Mouse (Mus musculus) kidney, adult 11 months (tissue): ENCODE measurements at regions not wholly inside any gene's neighbourhood (a gene's known extent, or its start where the extent isn't known, plus 50 kb on each side); places are given as distances from the start of the nearest gene placed in this dataset.
"Not testable (repeated sequence)": the region's sequence is repeated elsewhere in the genome, so short reads cannot be mapped to it uniquely, and the experiment has no call there.

Experiments used
- DNase-seq: peaks from one replicate; pipeline ENCODE4 v3.0.0; 2022

DNA sequence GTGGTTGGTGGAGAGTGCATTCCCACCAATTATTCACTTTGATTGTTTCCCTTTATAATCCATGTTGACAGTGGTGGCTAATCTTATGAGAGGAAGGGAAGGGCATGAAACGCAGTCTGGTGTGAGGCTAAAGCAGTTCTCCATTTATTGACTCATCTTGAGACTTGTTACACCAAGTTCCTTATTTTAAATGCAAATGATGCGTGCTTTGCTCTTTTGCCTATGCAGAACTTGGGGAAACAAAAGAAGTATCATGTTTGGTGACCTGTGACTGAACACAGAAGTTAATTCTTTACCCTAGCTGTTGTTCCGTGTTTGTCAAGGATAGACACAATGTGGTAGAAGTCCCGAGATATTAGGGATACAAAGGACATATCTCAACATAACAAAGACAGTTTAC, 531.2 kb downstream of the Hace1 start:
- DNase-seq: no peak

DNA sequence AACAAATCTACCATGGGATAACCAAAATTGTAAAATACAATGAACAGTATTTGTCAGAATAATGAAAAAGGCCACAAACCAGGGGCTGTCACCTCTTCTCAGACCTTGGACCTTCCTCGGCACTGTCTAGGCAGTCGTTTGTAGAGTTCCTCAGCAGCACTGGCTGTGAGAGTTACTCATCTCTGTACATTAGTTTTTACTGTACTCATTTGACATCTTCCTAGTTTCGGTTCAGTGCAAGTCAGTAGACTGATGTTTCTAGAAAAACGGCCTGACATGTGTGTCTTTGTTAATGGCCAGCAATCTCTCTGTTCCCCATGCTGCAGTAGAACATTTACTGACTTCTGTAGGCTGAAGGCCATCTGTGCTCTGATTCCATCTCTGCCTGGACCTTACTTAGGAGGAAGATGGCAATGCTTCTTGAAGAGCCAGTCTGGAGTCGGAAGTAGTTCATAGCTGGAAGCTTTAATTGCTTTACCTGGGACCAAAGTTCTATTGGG, 537.1 kb downstream of the Hace1 start:
- no peak for DNase-seq

DNA sequence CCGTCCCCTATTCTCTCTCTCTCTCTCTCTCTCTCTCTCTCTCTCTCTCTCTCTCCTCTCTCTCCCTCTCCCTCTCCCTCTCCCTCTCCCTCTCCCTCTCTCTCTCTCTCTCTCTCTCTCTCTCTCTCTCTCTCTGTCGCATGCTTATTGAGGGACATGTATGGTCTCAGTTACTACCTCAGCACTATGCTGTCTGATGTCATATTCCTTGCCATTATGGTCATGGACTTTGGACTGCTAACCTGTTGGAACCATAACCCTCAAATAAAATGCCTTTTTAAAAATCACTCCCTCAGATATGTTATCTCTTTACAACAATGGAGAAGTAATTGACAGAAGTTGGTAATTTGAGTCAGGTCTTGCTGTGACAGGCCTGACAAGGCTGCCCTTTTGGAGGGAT, 544.8 kb downstream of the Hace1 start:
- not testable (repeated sequence) for DNase-seq

DNA sequence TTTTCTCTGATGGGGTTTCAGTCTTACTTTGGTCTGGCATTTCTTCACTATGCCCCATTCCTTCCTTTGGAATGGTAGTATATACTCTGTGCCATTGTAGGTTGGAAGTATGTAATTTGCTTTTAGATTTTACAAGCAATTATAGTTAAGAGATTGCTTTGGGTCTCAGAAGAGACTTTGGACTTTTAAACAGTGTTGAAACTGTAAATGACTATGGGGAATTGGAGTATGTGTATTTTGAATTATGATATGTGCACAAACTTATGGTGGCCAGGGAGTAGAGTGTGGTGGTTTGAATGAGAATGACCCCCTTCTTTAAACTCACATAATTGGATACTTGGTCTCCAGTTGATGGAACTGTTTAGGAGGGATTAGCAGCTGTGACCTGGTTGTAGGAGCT, 546.2 kb downstream of the Hace1 start:
- no peak for DNase-seq

DNA sequence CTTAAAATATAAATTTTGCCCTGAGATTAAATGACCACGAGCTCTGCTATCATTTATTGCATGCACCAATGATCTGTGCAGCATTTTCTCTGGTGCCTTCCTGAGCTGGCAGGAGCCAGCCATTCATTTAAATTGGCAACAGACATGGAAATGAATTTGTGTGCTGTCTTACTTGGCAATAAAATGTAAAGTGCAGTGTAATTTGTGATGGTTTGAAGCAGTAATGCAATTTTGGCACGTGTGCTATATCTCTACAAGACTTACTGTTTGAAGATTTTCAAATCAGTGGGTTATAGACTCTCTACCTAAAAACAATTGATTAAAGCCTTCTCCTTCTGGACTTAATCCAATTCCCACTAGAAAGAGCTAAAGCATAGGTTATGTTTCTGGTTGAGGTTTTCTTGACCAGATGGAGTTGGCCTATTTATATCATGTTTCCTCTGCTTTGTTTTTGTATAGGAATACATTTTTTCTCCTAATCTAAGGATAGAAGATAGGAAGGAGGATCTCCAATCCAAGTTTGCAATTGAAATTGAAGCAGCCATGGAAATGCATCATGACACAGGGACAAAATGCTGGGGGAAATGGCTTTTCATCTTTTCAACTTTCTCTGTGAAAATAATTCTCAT, 557.6 kb downstream of the Hace1 start:
- DNase-seq: no peak

DNA sequence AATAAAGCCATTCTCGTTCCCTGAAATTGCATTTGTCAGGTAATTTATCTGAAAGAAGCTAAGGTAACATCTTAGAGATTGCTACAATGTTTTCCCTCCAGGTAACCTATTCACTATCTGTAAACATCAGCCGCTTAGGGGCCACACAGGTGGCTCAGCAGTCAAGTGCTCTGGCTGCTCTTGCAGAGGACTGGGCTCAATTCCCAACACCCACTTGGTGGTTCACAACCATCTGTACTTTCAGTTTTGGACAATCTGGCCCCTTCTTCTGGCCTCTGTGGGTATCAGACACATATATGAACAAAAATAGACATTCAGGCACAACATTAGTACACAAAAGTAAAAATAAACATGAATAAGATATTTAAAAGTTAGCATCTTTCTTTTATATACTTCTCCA, 596.4 kb downstream of the Hace1 start:
- no peak for DNase-seq

DNA sequence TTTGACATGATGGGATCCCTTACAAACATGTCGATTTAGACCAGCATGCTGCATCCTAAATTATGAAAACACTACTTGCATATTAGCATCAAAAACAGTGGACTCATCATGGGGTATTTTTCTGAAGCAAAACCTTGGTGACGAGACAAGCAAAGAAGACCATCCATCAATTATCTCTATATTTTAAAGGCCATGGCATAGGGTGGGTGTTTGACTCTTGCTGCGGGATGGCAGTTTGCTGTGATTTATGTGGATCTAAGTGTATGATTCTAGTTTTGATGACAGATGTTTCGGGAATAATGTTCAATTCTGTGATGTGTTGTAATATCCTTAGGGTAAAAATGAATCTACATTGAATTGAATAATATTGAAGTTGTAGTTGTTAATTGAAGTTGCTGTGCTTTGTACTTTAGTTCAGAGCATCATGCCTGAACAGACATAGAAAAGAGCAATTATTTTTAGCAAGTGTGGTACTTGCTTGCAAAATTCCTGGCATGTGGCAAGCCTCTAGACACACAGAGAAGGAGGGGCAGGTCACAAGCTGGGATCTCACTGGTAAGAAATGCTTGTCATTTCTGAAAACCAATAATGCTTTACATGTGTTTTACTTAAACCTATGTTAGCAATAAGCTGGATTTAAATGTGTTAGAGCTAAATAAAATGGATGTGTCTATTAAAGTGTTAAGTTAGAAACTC, 608.3 kb downstream of the Hace1 start:
- no peak for DNase-seq

DNA sequence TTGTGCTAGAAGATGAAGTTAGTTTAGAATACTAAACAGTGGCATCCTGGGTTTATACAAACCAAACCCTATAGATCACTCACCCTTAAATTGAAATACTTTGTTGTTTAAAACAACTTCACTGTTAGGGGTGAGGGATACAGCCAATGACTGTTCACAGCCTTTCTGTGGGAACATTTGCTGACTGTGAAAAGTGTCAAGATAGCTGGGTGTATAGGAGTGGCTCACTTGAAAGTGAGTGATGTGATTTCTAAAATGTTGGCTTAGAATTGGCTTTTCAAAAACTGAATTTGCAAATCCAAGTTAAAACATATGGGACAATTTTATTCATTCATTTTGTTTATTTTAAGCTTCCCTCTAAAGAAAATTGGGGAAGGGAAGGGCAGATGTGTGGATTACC, 616.5 kb downstream of the Hace1 start:
- no peak for DNase-seq

DNA sequence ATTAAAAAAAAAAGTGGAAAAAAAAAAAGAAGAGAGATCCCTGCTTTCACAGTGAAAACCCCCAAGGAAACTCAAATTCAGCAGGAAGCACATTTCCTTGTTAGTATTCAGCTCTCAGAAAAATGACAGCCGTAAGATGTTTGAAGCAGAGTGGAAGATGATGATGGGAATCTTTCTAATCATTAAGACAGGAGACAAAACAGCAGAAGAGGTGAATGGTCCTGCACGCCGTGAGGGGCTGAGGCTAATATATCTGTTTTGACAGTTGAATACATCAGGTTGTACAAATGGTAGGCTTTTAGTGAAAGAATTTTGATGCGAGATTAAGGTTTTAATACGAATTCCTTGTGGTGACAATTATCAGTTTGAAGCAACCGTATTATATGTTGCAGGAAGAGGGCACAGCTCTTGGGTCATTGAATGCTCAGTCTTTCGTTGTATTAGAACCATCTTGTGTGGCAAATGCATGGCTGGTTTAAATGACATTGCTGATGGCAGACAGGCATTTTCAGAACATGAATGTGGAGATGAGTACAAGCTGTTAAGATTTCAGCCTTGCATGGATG, 649.3 kb downstream of the Hace1 start:
- DNase-seq: no peak

DNA sequence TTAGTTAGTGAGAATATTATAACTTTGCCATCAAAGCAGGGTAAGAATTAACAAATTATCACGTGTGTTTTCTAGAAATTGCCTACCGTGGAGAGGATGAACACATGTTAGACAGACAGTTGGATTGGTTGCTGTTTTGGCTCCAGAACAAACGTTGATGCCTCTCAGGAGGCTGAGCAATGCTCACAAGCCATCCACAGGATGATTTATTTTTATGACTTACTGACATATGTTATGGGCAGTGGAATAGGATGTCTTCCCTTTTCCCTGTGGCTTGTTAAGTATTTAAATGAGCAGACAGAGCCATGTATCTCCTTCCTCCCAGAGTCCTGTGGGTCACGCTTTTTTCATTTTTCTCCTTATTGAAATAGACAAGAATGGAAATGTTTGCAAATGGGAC, 652.0 kb downstream of the Hace1 start:
- no peak for DNase-seq

DNA sequence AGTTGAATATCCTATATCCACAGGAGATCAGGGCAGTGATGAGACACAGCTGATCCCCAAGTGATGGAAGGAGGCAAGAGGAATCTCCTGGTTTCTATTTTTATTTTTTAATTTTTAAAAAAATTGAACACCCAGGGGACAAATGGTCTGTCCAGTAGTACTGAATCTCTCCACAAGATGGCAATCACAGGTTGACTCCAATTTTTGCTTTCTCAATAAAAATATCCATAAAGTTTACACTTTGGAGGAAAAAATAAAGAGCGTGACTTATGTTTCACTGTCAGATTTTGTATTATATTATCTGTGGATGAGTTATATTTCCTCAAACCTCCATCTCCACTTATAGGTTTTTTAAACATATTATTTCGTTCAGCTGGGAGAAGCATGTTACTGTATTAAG, 658.0 kb downstream of the Hace1 start:
- no peak for DNase-seq

DNA sequence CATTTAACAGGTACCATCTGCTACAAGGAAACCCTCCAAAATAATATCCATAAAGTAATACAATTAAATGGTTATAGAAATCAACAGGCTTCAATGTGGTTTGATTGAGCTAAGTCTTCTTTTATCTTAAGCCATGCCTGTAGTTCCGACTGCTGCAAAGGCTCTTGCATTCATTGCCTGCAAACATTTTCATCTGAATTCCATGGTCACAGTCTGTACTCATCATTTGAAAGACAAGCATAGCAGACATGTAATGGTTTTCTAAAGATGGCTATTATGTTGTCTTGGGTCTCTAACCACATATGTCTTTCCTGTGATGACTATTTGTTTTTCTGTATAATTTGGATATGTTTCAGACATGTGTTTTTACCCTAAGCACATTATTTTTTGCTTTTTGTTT, 677.9 kb downstream of the Hace1 start:
- no peak for DNase-seq

DNA sequence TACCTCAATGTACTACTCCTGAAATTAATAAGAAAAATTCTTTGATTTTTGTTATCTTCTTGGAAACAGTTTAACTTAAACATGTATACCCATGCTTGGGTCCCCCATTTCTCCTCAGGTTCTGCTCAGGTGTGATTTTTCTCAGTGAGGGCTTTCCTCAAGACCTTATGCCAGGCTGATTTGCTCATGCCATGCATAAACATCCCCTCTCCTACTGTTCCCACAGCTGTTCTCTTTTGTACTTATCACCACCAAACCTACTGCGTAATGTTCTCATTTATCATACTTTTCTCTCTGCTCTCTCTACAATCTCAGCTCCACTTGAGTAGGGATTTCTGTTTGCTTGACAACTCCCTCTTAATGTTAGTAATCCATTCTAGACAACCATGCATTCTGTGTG, 692.1 kb downstream of the Hace1 start:
- no peak for DNase-seq

DNA sequence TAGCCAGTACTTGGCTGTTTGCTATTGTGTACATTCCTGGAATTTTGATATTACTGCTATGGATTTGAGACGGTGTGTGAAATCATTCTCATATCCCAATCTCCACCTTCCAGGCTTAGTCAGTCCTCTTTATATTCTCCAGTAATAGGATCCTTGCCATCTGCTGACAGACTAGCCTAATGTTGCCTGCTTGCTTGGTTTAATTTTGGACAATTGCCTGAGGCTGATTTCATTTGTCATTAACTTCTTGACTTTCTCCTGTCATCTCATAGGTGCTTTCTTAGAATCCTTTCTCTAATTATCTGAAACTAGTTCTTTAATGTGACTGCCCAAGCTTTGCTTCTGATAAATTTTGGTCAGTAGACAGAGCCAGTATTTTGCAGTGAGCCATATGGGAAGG, 696.2 kb downstream of the Hace1 start:
- no peak for DNase-seq

DNA sequence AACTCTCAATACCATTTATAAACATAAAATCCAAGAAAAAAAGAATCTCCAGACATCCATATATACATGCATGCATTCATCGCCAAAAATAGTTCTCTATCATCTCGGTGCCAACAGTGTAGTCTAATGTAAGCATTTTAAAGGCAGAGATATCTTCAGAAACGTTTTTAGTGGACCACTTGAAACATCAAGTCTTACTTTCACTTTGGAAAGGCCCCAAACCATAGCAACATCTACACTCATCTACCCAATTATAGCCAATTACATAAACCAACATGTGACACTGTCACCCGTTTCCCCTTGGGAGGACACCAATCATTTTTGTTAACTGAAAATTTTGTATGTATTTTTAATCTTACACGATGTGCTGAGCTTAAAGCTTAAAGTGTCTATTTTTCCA, 716.7 kb downstream of the Hace1 start:
- no peak for DNase-seq

DNA sequence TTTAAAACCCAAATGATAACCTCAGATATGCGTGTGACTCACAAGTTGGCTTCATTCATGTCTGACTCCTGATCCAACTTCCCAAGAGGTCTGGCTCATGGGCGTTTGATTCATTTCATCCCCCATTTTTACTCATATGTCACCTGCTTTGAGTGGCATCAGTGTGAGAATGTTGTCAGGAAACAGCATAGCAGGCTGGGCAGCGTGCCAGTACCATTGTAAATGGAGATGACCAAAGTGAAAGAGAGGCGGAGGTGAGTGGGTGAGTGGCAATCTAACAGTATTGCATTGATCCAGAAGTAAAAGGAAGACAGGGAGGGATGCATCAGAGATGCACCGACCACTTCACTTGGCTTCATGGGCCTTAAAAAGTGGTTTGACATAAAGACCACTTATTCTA, 720.7 kb downstream of the Hace1 start:
- no peak for DNase-seq

DNA sequence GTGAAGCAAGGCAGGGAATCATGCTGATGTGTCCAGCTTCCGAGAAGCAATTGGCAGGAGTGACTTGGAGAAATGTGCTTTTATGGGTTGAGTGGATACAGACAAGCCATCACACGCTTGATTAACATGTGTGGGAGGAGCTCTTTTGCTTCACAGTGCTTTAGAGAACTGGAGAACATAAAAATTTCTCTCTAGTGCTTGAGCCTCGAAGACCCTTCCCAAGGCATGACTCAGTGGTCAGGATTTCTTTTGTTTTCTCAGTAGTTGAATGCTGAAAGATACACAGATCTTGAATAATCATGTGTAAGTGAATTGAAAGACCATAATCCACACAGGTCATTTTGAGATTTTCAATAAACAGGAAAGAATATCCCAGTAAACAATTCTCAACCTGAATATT, 721.9 kb downstream of the Hace1 start:
- no peak for DNase-seq

DNA sequence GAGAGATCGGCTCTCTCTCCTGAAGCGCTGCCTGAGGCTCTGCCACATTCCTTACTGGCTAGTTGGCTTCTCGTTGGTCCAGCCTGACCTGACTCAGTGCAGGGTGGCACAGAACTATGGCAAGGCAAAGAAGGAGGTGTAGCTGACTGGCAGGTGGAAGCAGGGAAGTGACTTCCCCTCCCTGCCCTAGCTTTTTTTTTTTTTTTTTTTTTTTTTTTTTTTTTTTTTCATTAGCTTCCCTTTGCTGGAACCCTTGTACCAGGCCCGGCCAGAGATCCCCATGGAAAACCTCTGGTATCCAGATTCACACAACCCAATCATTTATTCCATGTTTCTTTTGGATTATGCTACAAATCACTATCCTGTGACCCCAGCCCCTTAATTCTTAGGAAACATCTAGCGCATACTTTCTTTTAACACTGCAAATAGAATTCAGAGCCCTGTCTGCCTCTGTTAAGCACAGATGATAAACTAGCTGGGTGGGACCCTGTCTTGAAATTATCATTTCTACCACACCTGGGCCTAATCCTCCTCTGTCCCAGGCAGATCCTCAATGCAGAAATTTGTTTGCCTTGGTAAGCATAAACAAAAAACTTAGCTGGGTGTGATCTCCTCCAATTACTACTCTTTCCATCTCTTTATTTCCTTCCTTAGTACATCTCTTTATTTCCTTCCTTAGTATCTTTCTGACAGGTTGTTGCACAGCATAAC, 742.9 kb downstream of the Hace1 start:
- no peak for DNase-seq

DNA sequence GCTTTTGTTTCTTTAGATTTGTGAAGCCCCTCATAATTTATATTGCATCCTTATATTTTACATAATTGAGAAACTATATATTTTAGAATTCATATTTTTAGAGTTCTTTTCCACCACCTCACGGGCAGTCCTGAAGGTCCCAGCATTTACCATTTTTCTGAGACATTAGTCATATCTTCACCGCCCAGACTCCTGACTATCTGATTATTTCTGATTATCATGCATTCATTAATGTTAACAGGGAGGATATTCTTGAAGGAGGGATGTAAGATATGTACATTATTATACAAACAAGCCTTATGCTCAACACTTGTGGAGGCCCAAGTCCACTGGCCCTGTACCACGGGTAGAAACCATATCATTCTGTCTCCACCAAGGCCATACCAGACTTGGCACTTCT, 743.4 kb downstream of the Hace1 start:
- DNase-seq: no peak

DNA sequence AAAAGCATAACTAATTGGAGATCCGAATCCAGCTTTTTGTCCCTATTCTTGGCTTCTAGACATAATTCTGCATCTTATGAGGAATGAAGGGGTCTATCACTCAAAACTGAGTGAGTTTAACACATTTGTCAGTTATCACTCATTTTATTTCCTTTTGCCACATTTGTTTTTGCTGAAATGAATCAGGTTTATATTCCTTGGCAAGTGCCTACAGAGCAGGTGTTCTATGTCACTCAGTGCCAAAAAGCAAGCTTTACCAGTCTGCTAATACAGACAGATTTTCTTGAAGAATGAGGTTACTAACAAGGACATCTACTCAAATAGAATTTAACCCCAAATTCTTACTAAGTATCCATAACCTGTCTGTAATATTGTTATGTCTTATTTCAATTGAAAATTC, 751.4 kb downstream of the Hace1 start:
- no peak for DNase-seq

DNA sequence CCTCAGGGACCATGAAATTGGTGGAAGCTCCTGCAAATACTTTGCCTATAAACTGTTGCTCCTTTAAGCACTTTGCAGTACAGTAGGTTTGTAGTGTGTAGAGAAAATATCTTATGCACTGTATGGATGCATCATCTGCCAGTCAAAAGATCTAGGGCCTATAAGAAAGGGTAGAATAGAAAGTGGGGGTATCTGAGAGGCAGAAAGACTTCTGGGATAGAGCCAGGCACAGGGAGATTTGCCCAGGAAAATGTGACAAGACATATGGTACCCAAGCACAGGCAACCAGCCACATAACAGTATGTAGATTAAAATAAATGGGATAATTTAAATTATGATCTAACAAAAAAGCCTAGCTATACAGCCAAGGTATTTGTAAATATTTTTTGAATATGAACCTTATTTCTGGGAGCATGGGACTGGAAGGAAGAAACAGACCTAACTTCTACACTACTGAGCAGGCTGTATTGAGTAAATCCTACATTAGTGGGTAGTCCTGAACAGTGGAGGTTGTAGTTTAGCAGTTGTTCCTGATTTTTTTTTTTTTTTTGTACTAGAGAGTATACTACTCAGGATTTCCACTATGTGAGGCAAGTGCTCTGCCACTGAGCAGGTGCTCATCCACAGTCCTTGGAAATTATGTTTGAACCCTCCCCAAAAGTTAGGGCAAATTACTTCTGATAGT, 754.1 kb downstream of the Hace1 start:
- DNase-seq: no peak

DNA sequence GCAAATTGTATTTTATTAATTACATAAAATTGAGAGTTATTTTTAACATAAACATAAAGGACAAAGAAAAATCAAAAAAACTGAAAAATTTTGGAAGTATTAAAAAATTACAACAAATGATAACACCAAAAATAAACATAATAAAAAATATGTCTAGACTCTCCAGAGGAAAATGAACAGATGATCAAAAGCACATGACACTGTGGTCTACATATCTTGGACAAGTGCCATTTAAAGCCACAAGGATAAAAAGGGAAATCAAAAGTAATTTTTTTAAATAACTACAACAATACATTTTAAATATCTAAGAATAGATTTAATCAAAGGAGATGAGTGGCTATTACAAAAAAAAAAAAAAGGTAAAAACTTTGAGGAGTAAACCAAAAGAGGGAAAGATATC, 755.6 kb downstream of the Hace1 start:
- no peak for DNase-seq

DNA sequence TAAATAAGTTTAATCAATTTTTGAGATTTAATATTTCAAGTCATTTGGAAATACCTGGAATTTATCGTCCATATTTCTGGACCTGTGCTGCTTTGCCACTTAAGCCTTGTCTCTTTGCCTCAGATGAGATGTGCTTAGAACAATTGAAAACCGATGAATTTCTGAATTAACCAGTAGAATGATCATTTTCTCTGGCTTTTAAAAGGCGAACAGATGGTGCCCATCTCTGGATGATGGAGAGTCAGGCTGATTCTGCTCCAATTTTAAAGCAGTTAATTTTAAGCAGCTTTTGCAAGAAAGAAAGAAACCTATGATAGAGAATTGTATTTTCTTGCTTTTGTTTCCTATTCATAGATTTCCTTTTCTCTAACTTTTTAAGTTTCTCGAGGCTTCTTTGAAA, 767.7 kb downstream of the Hace1 start:
- no peak for DNase-seq
